Mouse (Mus musculus): ENCODE measurements at regions not wholly inside any gene's neighbourhood (a gene's known extent, or its start where the extent isn't known, plus 50 kb on each side); places are given as distances from the start of the nearest gene placed in this dataset.

- ATAC-seq (replicated peaks; ENCODE audit: low FRiP score, poor library complexity, severe bottlenecking): no peak
Observed at GRCm38 (mm10) chr14:62216995-62217394, 75.4 kb upstream of the Rnaseh2b start.

- ATAC-seq (replicated peaks; ENCODE audit: low FRiP score, poor library complexity, severe bottlenecking): no peak
Observed at GRCm38 (mm10) chr14:62217971-62218370, 74.4 kb upstream of the Rnaseh2b start.

- no peak for ATAC-seq (replicated peaks; ENCODE audit: low FRiP score, poor library complexity, severe bottlenecking)
Observed at GRCm38 (mm10) chr14:62218716-62219115, 73.7 kb upstream of the Rnaseh2b start.

GRCm38 (mm10) chr14:62220770-62221169 lies 71.6 kb upstream of the Rnaseh2b start:
- ATAC-seq (replicated peaks; ENCODE audit: low FRiP score, poor library complexity, severe bottlenecking): no peak

All from erythroid progenitor cell, adult 5-6 weeks (primary cell).